Mouse (Mus musculus) megakaryocyte, embryonic 14.5 days (primary cell): ENCODE measurements at regions not wholly inside any gene's neighbourhood (a gene's known extent, or its start where the extent isn't known, plus 50 kb on each side); places are given as distances from the start of the nearest gene placed in this dataset.

Experiments
- FLI1 ChIP-seq: IDR thresholded peaks from 2 replicates; pipeline ENCODE4 v1.6.1; 2012; ENCODE audit warnings: low read length, inconsistent platforms, mixed read lengths
- GATA1 ChIP-seq: IDR thresholded peaks from 3 replicates; pipeline ENCODE4 v1.6.1; 2012; ENCODE audit warnings: mixed read lengths, low read length, inconsistent platforms, borderline replicate concordance

DNA sequence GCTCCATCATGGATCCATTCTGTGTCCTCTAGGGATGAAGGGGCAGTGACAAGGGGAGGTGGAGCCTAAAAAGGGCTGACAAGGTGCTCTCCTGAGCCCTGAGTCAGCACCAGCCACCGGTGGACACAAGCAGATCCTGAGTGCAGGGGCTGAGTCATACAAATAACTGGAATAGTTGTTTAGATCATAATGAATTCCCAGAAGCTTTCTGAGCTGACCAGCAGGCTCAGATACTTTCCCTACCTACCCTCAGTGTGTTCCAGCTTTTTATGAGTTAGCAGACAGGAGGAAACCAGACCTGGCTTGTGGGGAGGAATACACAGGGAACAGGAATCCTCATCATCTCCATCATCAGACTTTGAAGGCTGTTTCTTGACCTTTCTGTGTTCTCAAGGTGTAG is 130.7 kb upstream of the Fggy start:
- TF ChIP-seq GATA1 (no peak), FLI1 (no peak)
